Mouse (Mus musculus) liver, embryonic 14.5 days (tissue): ENCODE results near the gene Llgl2.

ENCODE experiments used
- CTCF ChIP-seq: IDR thresholded peaks from 2 replicates; pipeline ENCODE4 v1.5.1; 2016; ENCODE audit warnings: antibody characterized with exemption, low read depth, control low read depth
- EP300 ChIP-seq: IDR thresholded peaks from 2 replicates; pipeline ENCODE4 v1.6.1; 2016; ENCODE audit warnings: antibody characterized with exemption, low read depth

- TF ChIP-seq EP300 (no peak), CTCF (no peak)
These were observed 5.2 kb downstream of the Llgl2 start for GRCm38 (mm10) chr11:115829036-115829435.
